Mouse (Mus musculus) lung, adult 10 weeks (tissue): Measurements from ENCODE around the gene Olfr709-ps1. TPM values are rescaled to one million over a fixed set of nuclear protein-coding genes. Genes with fewer than 3 reads are reported as not detected.

Experiments
- polyA plus RNA-seq: library from polyadenylated mRNA; stranded (reverse); fragments of 350-450 nt; fragmentation: Illumina TruSeq; extraction: RNeasy Lipid Tissue Mini Kit (QIAGEN cat#74804); gene quantifications from one replicate; pipeline ENCODE4 v1.2.3, GENCODE M21; 2014; ENCODE audit warnings: low read depth, low replicate concordance; ENCODE audit not compliant: insufficient read depth

The Olfr709-ps1 gene
- not detected for polyA plus RNA-seq

DNA sequence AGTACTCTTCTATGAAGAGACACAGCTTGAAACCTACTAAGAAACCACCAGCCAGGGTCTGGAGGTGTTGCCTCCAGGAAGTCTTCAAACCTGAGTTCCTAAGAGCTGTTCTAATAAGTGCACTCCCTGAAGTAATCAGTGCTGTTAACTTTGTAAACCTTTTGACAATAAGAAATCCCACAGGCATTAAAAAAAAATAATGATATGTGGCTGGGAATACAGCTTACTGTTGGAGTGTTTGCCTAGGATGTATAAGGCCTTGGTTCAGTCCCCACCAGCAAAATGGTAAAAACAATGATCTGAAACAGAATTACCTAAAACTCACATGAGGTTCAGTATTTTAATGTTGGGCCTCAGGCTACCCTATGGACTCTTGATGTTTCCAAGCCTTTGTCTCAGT is at the start of gene Olfr709-ps1:
Gene Olfr709-ps1, minus strand, starts transcription at position 101 of the 400 bp plus-strand sequence.

DNA sequence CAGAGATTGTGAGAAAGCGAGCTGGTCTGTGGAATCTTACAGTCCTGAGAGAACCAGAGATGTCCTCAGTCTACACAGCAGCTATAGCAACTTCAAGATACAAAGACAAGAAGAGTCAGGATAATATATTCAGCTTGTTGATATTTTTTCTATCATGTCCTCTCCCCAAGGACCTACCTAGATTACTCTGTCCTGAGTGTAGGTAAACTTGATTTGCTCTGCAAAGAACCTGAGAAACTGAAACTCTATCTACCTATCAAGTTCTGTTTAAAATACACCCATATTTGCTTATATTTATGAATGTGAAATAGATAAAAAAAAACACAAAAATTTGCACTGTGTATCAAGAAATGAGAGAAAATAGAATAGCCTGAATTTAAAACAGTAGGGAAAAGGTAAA is 43.3 kb upstream of the Olfr709-ps1 start, which contains the start of gene Olfr711:
Gene Olfr711, minus strand, starts transcription at position 101 of the 400 bp plus-strand sequence.

DNA sequence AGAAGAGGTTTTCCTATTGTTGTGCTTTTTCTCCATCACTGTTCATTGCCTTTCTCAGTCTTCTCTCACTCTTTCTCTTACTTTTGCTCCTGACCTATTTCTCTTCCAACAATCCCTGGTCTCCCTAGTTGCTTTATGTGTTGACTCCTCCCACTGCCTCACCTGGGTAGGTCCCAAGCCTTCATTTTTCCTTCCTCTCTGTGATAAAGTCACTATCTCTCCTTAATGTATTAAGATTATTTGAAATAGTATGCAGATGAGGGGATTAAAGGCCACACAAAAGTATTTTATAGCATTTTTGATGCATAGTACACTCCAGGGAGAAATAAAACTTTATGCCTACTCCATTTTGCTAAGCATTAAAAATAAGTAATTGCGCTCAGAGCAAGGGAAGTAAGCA is 31.8 kb upstream of the Olfr709-ps1 start, which contains the start of gene Olfr6:
Gene Olfr6, minus strand, starts transcription at position 101 of the 400 bp plus-strand sequence.

DNA sequence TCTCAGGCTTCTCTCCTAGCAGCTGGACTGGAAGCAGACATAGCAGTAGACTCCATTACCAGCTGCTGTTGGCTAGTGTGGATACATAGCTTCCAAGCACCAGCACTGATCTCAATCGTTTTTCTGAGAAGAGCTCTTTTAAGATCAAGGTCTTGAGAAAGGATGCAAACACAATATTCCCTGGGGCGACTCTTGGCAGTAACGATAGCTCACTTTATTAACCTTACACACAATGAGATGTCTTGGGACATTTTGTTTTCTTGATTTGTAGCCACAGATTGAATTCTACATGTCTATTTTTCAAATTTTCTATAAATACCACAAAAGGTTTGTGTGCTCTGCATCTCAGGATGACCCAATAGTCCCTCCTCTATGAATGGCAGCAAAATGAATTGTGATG is 16.2 kb upstream of the Olfr709-ps1 start, which contains the start of gene Olfr710:
Gene Olfr710, minus strand, starts transcription at position 101 of the 400 bp plus-strand sequence.

DNA sequence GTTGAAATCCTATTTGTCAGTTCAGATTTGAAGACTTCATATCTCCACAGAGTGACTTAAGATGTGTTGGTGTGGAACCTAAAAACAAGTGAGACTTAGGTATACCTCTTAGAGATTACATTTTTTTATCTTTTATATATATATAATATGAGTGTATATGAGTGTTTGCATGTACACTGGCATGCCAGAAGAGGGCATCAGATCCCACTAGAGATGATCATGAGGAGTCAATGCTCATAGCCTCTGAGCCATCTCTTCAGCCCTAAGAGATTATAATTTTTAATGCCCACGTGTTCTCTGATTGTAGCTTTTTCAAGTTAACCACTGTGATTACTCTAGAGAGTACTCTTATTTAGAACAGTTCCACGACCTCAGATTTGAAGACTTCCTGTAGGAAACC is 24.3 kb downstream of the Olfr709-ps1 start, which contains the start of gene Olfr1532-ps1:
Gene Olfr1532-ps1, plus strand, starts transcription at position 326 of the 400 bp plus-strand sequence.

DNA sequence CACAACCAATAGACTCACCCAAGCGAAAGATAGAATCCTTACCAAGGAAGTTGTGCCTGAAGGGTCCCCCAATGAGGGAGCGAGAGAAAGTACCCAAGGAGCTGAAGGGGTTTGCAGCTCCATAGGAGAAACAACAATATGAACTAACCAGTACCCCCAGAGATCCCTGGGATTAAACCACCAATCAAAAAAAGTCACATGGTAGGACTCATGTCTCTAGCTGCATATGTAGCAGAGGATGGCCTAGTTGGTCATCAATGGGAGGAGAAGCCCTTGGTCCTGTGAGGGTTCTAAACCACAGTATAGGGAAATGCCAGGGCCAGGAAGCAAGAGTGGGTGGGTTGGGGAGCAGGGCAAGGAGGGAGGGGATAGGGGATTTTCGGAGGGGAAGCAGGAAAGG is 30.9 kb downstream of the Olfr709-ps1 start, which contains the start of gene Olfr707:
Gene Olfr707, minus strand, starts transcription at position 101 of the 400 bp plus-strand sequence.

DNA sequence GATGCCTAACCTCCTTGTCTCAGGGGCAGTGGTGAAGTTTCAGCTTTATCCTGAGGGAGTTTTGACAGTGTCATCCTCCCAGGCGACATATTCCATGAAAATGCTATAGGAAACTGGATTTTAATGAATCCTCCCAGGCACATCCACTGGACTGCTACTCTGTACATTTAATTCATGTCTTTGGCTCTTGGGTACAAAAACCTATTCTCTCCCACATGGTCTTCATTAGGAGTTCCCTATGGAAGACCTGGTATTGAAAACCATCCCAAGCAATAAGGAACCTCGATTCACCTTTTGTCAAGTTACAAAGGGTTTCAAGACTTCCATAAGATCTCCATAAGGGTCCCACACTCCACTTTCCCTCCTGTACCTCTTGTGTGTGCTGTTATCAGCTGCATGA is 44.0 kb downstream of the Olfr709-ps1 start, which contains the start of gene Olfr706:
Gene Olfr706, minus strand, starts transcription at position 101 of the 400 bp plus-strand sequence.

DNA sequence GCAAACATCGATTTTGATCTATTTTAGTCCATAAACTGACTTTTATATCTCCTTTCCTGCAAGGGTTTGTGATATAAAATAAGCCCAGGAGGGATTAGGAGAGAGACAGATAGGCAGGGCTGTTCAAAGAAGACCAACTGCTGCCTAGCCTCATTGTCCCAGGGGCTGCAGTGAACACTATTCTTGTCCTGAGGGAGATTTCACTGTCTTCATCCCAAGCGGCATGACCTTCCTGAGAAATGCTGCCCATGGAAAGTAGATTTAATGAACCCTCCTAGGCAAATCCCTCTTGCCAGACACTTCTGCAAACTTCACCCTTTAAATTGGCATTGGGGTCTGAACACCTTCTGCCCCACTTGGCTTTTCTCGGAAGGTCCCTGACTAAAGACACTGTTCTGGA is 55.2 kb downstream of the Olfr709-ps1 start, which contains the start of gene Olfr705:
Gene Olfr705, minus strand, starts transcription at position 101 of the 400 bp plus-strand sequence.

Other genes starting within 250 kb of the Olfr709-ps1 start
- not detected for gene Olfr694, start 240.4 kb downstream of the Olfr709-ps1 start, polyA plus RNA-seq
- not detected for gene Olfr695, start 215.8 kb downstream of the Olfr709-ps1 start, polyA plus RNA-seq
- not detected for gene Olfr697, start 189.8 kb downstream of the Olfr709-ps1 start, polyA plus RNA-seq
- gene Olfr698, start 176.8 kb downstream of the Olfr709-ps1 start, polyA plus RNA-seq: not detected
- not detected for gene Olfr699, start 139.0 kb downstream of the Olfr709-ps1 start, polyA plus RNA-seq
- gene Olfr700, start 123.4 kb downstream of the Olfr709-ps1 start, polyA plus RNA-seq: not detected
- not detected for gene Olfr701, start 118.1 kb downstream of the Olfr709-ps1 start, polyA plus RNA-seq
- not detected for gene Olfr702, start 98.3 kb downstream of the Olfr709-ps1 start, polyA plus RNA-seq
- gene Olfr703, start 88.9 kb downstream of the Olfr709-ps1 start, polyA plus RNA-seq: not detected
- not detected for gene Olfr704, start 69.0 kb downstream of the Olfr709-ps1 start, polyA plus RNA-seq
- gene Olfr705, start 55.3 kb downstream of the Olfr709-ps1 start, polyA plus RNA-seq: not detected
- gene Olfr706, start 44.1 kb downstream of the Olfr709-ps1 start, polyA plus RNA-seq: not detected
- gene Olfr707, start 31.0 kb downstream of the Olfr709-ps1 start, polyA plus RNA-seq: not detected
- not detected for gene Olfr1532-ps1, start 24.2 kb downstream of the Olfr709-ps1 start, polyA plus RNA-seq
- not detected for gene Olfr710, start 16.1 kb upstream of the Olfr709-ps1 start, polyA plus RNA-seq
- gene Olfr6, start 31.7 kb upstream of the Olfr709-ps1 start, polyA plus RNA-seq: not detected
- not detected for gene Olfr711, start 43.2 kb upstream of the Olfr709-ps1 start, polyA plus RNA-seq
- gene Olfr2, start 73.9 kb upstream of the Olfr709-ps1 start, polyA plus RNA-seq: not detected
- not detected for gene Olfr713, start 99.0 kb upstream of the Olfr709-ps1 start, polyA plus RNA-seq
- gene Olfr714, start 138.8 kb upstream of the Olfr709-ps1 start, polyA plus RNA-seq: not detected
- not detected for gene Olfr17, start 161.0 kb upstream of the Olfr709-ps1 start, polyA plus RNA-seq
- gene Olfr715b, start 178.2 kb upstream of the Olfr709-ps1 start, polyA plus RNA-seq: not detected
- gene Olfr715, start 198.9 kb upstream of the Olfr709-ps1 start, polyA plus RNA-seq: not detected
- gene Olfr716, start 206.1 kb upstream of the Olfr709-ps1 start, polyA plus RNA-seq: not detected
- not detected for gene Nlrp14, start 234.8 kb upstream of the Olfr709-ps1 start, polyA plus RNA-seq